Mouse (Mus musculus) frontal cortex, postnatal 25 days (tissue): ENCODE results near the gene Dip2b.

Source experiments
- DNase-seq, 2 experiments: peaks; one replicate each; pipeline ENCODE4 v3.0.0; 2022; ENCODE audit warnings: low spot score in 2 of 2

Dip2b gene

GRCm38 (mm10) chr15:100179685-100180084, 141.2 kb downstream of the Dip2b start:
- DNase-seq = no peak

GRCm38 (mm10) chr15:100180221-100180620, 141.8 kb downstream of the Dip2b start:
- DNase-seq = no peak

- DNase-seq = no peak
Measured at GRCm38 (mm10) chr15:100181841-100182240, 143.4 kb downstream of the Dip2b start.

DNA sequence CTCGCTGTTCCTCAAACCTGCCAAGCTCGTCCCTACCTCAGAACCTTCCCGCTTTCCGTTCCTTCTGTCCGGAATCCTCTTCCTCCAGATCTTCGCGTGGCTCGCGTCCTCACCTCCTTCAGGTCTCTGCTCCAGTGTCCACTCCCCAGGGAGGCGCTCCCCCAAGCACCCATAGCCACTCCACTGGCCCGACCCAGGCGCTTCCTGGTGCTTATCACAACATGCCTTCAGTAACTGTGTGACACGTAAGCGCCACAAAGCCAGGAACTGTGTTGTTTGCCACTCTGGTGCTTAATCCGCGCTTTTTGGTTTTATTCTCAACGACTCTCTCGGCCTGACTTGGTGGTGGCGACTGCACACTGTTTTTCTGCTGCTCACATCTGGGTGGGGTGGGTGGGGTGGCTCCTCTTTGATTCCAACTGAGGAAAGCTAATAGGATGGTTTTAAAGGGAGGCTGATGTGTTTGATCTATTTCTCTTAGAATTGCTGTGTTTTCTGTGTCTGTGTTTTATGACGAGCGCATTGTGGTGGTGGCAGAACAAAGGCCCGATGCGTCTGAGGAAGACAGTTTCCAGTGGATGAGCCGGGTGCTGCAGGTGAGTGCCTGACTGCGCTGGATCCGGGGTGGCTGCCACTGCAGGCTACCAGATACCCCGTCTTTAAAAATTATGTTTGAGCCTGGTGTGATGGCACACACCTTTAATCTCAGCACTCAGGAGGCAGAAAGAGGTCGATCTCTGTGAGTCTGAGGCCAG, 144.2 kb downstream of the Dip2b start:
- DNase-seq = no peak

- no peak for DNase-seq
Measured at GRCm38 (mm10) chr15:100183510-100183909, 145.0 kb downstream of the Dip2b start.

GRCm38 (mm10) chr15:100184821-100185496, 146.5 kb downstream of the Dip2b start:
- DNase-seq = no peak

DNA sequence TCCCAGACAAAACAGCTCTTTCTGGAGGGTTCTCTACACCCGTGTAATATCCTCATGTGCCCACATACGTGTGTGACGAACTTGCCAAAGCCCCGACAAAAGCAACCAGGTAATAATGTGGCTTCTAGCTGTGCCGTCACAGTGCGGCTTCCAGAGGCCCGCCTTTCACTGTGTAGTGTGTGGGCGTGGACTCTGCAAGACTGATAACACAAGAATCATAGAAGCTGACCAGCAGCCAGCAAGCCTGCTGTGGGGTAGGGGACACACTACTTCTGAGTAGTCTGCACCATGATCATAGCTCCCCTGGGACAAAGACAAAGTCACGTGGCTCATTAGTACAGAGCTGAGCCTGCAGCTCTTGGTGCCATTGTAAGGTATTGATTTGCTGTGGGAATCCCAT, 147.8 kb downstream of the Dip2b start:
- no peak for DNase-seq

- DNase-seq = no peak
Measured at GRCm38 (mm10) chr15:100186882-100187672, 148.6 kb downstream of the Dip2b start.

DNA sequence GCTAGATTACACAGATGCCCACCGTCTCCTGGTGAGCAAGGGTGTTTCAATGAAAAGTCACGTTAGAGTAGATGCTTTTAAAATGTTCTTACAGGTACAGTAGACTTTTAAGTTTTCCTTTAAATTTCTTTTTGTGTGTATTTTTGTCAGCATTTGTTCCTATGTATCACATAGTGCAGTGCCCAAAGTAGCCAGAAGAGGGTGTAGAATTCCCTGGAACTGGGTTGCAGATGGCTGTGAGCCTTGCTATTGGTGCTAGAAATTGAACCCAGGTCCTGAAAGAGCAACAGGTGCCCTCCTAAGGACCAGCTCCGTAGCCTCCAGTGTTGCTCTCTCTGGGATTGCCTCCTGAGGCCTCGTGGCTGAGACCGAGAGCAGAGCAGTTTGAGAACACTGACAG, 150.1 kb downstream of the Dip2b start:
- DNase-seq = no peak

DNA sequence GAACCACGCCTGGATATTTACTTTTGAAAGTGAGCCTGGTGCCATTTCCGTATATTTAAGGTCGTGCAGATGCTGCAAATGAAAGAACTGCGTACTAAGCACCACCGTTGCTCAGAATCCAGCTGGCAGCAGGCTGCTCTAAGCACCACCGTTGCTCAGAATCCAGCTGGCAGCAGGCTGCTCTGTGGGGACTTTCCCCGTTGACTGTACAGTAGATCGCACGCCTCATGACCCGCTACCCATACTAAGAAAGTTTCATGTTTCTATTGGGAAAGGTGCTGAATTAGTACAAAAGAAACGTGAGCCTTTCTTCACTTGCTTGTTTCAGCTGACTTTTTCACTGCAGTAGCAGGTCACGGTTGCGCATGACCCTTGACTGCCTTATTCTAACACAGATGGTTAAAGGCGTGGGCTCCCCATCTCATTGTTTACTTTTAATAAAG, 150.5 kb downstream of the Dip2b start:
- DNase-seq = no peak

- no peak for DNase-seq
Measured at GRCm38 (mm10) chr15:100190083-100190482, 151.6 kb downstream of the Dip2b start.

DNA sequence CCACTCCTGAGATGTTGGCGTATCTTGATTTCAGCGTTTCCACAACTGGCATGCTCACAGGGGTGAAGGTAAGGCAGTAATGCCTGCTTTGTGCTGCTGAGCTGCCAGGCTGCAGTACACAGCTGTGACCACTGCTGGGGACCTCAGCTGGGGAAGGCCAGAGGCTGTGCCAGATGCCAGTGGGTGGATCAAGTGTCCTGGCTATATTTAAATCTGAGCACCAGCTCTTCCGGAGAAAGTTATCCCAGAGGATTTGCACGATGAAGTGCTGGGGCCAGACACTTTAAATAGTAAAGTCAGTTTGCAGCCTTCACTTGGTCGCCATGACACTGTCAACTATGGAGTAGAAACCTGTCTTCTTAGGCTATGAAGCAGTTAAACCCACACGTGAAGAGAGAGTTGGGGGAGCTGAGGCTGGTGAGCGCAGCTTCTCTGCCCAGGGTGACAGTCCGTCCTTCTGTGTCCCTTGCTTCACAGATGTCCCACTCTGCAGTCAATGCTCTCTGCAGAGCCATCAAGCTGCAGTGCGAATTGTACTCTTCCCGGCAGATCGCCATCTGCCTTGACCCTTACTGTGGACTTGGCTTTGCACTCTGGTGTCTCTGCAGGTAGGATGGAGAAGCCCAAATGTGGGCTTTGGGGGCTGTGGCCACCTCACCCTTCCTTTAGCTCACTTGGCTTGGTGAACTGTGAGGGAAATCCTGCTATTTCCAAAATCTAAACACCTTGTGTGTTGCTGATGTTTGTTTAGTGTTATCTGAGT, 160.7 kb downstream of the Dip2b start:
- DNase-seq = no peak

DNA sequence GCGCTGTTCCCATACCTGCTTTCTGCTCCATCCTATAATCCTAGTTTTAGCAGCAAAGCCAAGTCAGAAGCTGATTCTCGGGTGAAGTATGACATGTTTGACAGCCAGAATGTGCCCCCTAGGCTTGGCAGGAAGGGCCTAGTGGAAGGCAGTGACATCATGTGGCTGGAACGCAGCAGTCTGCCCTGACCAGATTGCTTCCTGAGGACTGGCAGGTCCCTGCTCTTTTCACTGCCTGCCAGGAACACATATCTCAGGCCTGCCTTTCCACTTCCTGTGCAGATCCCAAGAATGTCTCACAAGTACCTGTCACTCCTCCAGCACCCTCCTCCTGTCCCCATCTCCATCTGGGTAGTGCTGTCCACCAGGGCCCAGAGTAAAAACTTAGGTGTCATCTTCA, 161.3 kb downstream of the Dip2b start:
- DNase-seq = no peak

GRCm38 (mm10) chr15:100201806-100202205, 163.3 kb downstream of the Dip2b start:
- no peak for DNase-seq

- DNase-seq = no peak
Measured at GRCm38 (mm10) chr15:100202431-100203015, 164.1 kb downstream of the Dip2b start.

- DNase-seq = no peak
Measured at GRCm38 (mm10) chr15:100204574-100204973, 166.1 kb downstream of the Dip2b start.

- DNase-seq = no peak
Measured at GRCm38 (mm10) chr15:100210013-100210412, 171.5 kb downstream of the Dip2b start.

GRCm38 (mm10) chr15:100213339-100213738, 174.9 kb downstream of the Dip2b start:
- no peak for DNase-seq

DNA sequence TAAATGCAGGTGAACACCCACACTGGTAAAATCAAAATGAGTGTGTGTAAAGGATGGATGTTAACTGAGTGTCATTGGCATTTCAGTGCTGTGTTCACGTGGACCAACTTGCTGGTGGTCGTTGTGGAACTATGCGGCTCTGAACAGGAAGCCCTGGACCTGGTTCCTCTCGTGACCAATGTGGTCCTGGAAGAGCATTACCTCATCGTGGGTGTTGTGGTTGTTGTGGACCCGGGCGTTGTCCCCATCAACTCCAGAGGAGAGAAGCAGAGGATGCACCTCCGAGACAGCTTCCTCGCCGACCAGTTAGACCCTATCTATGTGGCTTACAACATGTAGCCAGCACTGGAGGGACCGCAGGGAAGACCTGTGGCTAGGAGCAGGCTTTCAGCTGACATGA, 176.6 kb downstream of the Dip2b start:
- DNase-seq = no peak

- DNase-seq = no peak
Measured at GRCm38 (mm10) chr15:100216173-100216572, 177.7 kb downstream of the Dip2b start.

- DNase-seq = no peak
Measured at GRCm38 (mm10) chr15:100218018-100218417, 179.6 kb downstream of the Dip2b start.
